Mouse (Mus musculus) liver, adult 2 months (tissue): ENCODE measurements at regions not wholly inside any gene's neighbourhood (a gene's known extent, or its start where the extent isn't known, plus 50 kb on each side); places are given as distances from the start of the nearest gene placed in this dataset.

Source experiments
- DNase-seq: peaks from one replicate; pipeline ENCODE4 v3.0.0-alpha.2; 2011; ENCODE audit warnings: low read depth, low spot score; ENCODE audit errors: extremely low read depth
- H3K27ac ChIP-seq: fragments of 200-500 bp; replicated peaks from 2 replicates; pipeline ENCODE4 v1.5.1; 2012; ENCODE audit warnings: low read depth, mild to moderate bottlenecking, control low read depth, inconsistent platforms, low read length; ENCODE audit not compliant: insufficient read depth
- H3K27me3 ChIP-seq: fragments of 200-500 bp; 2 replicates; pipeline ENCODE4 v1.6.1; 2012; ENCODE audit warnings: mild to moderate bottlenecking, moderate library complexity, low read length, inconsistent platforms; ENCODE audit not compliant: control insufficient read depth, insufficient read depth
- H3K36me3 ChIP-seq: fragments of 200-500 bp; 2 replicates; pipeline ENCODE4 v1.6.1; 2012; ENCODE audit warnings: low read length, inconsistent platforms; ENCODE audit not compliant: control insufficient read depth, insufficient read depth
- H3K4me1 ChIP-seq: fragments of 200-500 bp; 2 replicates; pipeline ENCODE4 v1.6.1; 2011; ENCODE audit warnings: low read length; ENCODE audit not compliant: control insufficient read depth, insufficient read depth
- H3K4me3 ChIP-seq: fragments of 200-500 bp; 2 replicates; pipeline ENCODE4 v1.5.1; 2011; ENCODE audit warnings: low read depth, mild to moderate bottlenecking, control low read depth, low read length, moderate library complexity; ENCODE audit not compliant: insufficient read depth
- H3K79me2 ChIP-seq: fragments of 200-500 bp; 2 replicates; pipeline ENCODE4 v1.6.1; 2012; ENCODE audit warnings: inconsistent platforms, mild to moderate bottlenecking, low read length, moderate library complexity; ENCODE audit not compliant: control insufficient read depth, insufficient read depth
- H3K9ac ChIP-seq: fragments of 200-500 bp; 2 replicates; pipeline ENCODE4 v1.6.1; 2012; ENCODE audit warnings: low read depth, mild to moderate bottlenecking, control low read depth, inconsistent platforms, low read length
- CTCF ChIP-seq: fragments of 200-500 bp; IDR thresholded peaks from 2 replicates; pipeline ENCODE4 v1.5.1; 2011; ENCODE audit warnings: low read depth, low read length, control low read depth
- POLR2A ChIP-seq: fragments of 200-500 bp; IDR thresholded peaks from 2 replicates; pipeline ENCODE4 v1.6.1; 2011; ENCODE audit warnings: low read length, control low read depth; ENCODE audit not compliant: insufficient read depth; ENCODE audit errors: extremely low read depth
- WGBS: fragments of 180-500 bp; shearing (Covaris S2); methylation state at CpG from one replicate; pipeline ENCODE4 v1.1.7; 2018; 5-methylcytosine and 5-hydroxymethylcytosine counted together

GRCm38 (mm10) chr1:47050492-47050891, 157.8 kb upstream of the Slc39a10 start:
- H3K27me3 ChIP-seq = no peaks in the 10 kb centered on the region
- 45% methylated on average over 1 of the region's 1 CpGs for WGBS
- no peaks in the 10 kb centered on the region for H3K79me2 ChIP-seq
- no peaks in the 10 kb centered on the region for H3K4me1 ChIP-seq
- H3K9ac ChIP-seq = no peak overlapping the region
- TF ChIP-seq POLR2A = no peak
- no peak for TF ChIP-seq CTCF
- no peaks in the 10 kb centered on the region for H3K36me3 ChIP-seq
- H3K4me3 ChIP-seq = no peak overlapping the region
- no peak for DNase-seq
- H3K27ac ChIP-seq = no peak overlapping the region

GRCm38 (mm10) chr1:47037576-47037975, 144.9 kb upstream of the Slc39a10 start:
- Histone ChIP-seq H3K27me3 (no peaks in the 10 kb centered on the region), H3K4me3 (no peak overlapping the region), H3K36me3 (no peaks in the 10 kb centered on the region), H3K79me2 (no peaks in the 10 kb centered on the region), H3K27ac (no peak overlapping the region), H3K4me1 (no peaks in the 10 kb centered on the region), H3K9ac (no peak overlapping the region)
- no peak for DNase-seq
- WGBS = 77% methylated on average over 2 of the region's 2 CpGs
- no peak for TF ChIP-seq POLR2A
- TF ChIP-seq CTCF = no peak

DNA sequence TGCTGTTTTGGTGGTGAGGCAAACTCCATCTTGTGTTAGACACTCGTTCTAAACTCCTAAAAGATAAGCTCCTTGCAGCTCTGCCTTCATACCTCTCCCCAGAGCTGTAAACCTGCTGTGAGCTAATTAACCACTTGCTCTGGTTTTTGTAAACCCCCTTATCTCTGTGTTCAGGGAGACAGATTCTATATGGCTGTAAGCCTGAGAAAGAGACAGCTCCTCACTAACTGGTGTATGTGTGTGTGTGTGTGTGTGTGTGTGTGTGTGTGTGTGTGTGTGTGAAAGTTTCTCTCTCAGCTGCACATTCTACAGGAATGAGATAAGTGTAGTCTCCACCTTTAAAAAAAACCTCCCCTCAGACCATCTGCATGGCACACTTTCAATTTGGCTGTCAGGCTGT, 126.7 kb upstream of the Slc39a10 start:
- WGBS = 10% methylated on average over 1 of the region's 1 CpGs
- Histone ChIP-seq H3K4me1 (no peaks in the 10 kb centered on the region), H3K36me3 (no peaks in the 10 kb centered on the region), H3K4me3 (no peak overlapping the region), H3K9ac (no peak overlapping the region), H3K79me2 (no peaks in the 10 kb centered on the region), H3K27me3 (no peaks in the 10 kb centered on the region), H3K27ac (no peak overlapping the region)
- no peak for TF ChIP-seq CTCF
- no peak for TF ChIP-seq POLR2A
- DNase-seq = no peak

DNA sequence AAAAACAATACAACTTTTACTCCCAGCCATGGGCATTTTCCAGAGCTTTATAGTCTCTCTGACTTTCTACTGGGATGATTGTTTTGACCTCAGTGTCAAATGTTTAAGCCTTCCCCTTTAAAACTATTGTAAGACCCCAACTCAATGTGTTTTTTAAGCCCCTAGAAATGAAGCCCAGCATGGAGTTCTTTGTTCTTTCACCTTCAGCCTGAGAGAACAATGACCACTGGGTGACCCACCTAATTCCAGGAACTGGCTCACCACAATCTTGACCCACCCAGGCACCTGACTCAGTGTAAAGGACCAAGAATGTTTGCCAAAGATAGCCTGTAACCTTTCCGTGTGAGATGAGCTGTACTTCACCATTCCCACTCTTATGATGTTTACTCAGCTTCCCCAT, 121.9 kb upstream of the Slc39a10 start:
- H3K36me3 ChIP-seq = no peaks in the 10 kb centered on the region
- no peak for TF ChIP-seq CTCF
- TF ChIP-seq POLR2A = no peak
- 33% methylated on average over 1 of the region's 1 CpGs for WGBS

DNA sequence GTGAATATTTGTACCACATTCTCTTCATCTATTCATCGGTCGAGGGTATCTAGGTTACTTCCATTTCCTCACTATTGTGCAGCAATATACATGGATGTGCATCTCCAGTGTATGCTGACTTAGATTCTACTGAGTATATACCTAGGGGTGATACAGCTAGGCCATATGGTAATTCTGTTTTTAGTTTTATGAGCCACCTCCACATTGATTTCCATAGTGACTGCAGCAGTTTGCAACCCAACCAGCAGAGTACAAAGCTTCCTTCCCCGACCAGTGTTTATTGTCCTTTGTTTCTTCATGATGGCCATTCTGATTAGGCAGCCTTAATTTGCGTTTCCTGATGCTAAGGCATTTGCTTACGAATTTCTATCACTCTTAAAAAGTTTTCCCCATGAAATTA, 111.1 kb upstream of the Slc39a10 start:
- Histone ChIP-seq H3K36me3 (no peaks in the 10 kb centered on the region), H3K27me3 (no peaks in the 10 kb centered on the region), H3K4me1 (no peaks in the 10 kb centered on the region), H3K79me2 (no peaks in the 10 kb centered on the region), H3K9ac (no peak overlapping the region), H3K4me3 (no peak overlapping the region), H3K27ac (no peak overlapping the region)
- TF ChIP-seq CTCF (no peak), POLR2A (no peak)
- DNase-seq = no peak
- WGBS = 60% methylated on average over 5 of the region's 5 CpGs

More for the DNA sequence above, 121.9 kb upstream of the Slc39a10 start:
- DNase-seq = no peak
- H3K4me3 ChIP-seq = no peak overlapping the region
- no peaks in the 10 kb centered on the region for H3K4me1 ChIP-seq
- H3K9ac ChIP-seq = no peak overlapping the region
- no peaks in the 10 kb centered on the region for H3K27me3 ChIP-seq
- H3K27ac ChIP-seq = no peak overlapping the region
- no peaks in the 10 kb centered on the region for H3K79me2 ChIP-seq

DNA sequence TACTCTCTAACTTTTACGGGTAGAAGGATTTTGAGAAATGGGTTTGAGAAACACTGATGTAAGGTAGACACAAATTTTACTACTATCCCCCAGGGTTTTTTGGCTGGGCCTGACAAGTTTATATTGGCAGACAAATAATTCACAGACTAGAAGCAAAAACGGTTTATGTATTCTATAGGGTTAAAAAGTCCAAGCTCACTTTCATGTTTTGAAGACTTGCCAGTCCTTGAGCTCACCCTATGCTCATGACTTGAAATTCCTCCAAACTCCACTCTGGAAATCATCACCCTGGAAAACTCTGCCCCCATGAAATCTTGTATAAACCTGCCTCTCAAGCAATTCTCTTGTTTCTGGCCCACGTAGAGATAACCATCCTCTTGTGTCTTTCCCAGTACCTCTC, 106.7 kb upstream of the Slc39a10 start:
- TF ChIP-seq POLR2A (no peak), CTCF (no peak)
- 73% methylated on average over 3 of the region's 3 CpGs for WGBS
- Histone ChIP-seq H3K79me2 (no peaks in the 10 kb centered on the region), H3K4me3 (no peak overlapping the region), H3K4me1 (no peaks in the 10 kb centered on the region), H3K27me3 (no peaks in the 10 kb centered on the region), H3K27ac (no peak overlapping the region), H3K36me3 (no peaks in the 10 kb centered on the region), H3K9ac (no peak overlapping the region)
- no peak for DNase-seq
